Mouse (Mus musculus): ENCODE results near the gene Mtrf1l.
A peak's percentile ranks its signal among the peaks of the same experiment; 100 is the strongest.

Mtrf1l gene

DNA sequence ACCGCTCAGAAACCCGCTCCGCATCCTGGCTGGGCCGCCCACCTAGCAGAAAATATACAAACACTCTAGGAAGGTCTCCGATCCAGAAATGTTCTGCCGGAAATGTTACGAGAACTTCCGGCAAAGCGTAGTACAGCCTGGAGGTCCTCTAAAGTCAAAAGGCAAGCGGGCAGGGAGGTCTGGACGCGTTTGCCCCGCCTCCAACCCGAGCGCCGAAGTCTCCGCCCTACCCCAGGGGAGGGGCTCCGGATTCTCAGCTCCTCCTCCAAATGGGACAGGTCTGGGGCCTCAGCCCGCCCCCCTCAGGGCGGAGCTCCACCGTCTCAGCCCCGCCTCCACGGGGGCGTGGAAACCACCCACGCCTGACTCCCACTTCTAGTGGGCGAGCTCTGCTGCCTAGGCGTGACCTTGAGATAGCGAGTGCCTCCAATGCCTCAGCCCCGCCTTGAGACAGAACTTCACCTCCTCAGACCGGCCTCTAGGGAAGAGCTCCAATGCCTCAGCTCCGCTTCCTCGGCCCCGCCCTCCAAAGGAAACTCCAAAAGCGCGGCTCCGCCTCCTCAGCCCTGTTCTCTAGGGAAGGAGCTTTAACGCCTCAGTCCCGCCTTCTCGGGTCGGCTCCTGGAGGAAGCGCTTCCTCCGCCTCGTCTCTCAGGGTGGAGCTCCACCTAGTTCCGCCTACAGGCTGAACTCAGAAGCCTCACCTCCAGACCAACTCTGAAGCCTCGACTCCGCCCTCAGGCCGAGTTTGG is at the start of gene Mtrf1l:
Gene Mtrf1l, minus strand, starts transcription at position 171 of the 752 bp plus-strand sequence.
- DNase-seq: peak; percentile 98 to 99

- no peak for DNase-seq
Observed at GRCm38 (mm10) chr10:5871081-5871480, 47.4 kb upstream of the Mtrf1l start.

DNA sequence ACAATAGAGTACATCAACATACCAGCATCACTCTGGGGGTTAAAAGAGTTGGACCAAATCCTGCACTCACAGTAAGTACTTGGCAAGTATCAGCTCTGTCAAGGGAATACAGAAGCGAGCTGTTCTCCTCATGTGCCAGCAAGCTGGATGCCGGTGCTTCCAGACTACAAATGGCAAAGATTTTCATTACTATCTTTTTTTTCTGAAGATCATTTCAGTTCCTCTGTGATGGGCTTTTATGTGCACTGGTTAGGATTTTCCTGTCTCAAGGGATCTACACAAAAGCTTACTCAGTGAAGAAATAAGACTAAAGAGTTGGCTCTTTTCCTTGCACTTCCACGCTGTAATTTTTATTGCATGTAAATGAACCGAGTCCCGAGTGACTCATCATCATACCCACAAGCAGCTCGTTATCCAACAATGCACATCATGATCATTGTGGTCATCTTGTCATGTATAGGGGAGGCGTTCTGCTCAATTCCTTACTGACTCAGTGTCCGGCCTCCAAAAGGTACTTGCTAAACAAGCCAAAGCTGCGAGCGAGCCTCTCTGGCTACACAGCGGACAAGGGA is 44.4 kb upstream of the Mtrf1l start:
- no peak for DNase-seq

- DNase-seq: no peak
Observed at GRCm38 (mm10) chr10:5865996-5866395, 42.3 kb upstream of the Mtrf1l start.

DNA sequence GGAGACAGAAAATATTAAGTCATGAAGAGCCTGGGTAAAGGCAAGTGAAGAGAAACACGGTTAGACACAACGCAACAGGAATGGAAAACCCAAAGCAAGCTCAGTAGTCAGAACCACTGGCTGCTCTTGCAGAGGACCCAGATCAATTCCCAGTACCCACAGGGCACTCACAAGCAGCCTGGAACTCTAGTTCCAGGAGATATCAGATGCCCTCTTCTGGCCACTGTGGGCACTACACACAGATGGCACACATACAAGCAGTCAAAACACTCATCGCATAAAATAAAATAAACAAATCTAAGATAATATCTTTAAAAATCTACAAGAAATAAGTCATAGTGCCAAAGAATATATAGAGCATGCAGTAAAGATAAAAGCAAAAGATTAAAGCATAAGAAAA is 39.0 kb upstream of the Mtrf1l start:
- DNase-seq: no peak

- DNase-seq: no peak
Observed at GRCm38 (mm10) chr10:5860849-5861248, 37.1 kb upstream of the Mtrf1l start.

GRCm38 (mm10) chr10:5859729-5860128 is 36.0 kb upstream of the Mtrf1l start:
- DNase-seq: peak in 1 of 2 experiments; percentile 25

DNA sequence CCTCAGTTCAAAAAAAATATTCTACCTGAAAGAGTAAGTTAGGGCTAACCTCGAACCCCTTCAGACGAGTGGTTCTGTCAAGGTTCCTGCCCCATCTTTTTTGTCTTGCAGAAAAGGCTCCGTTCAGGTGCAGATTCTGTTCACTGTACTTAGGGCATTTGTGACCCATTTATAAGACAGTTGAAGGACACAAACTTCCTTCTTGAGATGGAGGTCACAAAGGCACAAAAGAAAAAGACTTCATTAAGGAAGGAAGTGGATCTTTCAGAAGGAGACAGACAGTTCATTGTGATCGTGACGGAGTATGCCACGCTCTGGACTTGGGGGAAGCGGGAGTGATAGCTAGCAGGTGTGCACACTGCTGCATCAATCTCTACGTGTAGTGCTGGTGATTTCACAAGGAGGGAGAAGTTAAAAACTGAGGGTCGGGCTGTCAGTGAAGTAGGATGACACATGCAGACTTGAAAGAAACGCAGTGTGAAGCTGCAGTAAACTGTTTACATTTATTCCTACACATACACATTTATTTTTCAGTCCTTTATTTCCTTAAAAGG is 34.4 kb upstream of the Mtrf1l start:
- DNase-seq: no peak

DNA sequence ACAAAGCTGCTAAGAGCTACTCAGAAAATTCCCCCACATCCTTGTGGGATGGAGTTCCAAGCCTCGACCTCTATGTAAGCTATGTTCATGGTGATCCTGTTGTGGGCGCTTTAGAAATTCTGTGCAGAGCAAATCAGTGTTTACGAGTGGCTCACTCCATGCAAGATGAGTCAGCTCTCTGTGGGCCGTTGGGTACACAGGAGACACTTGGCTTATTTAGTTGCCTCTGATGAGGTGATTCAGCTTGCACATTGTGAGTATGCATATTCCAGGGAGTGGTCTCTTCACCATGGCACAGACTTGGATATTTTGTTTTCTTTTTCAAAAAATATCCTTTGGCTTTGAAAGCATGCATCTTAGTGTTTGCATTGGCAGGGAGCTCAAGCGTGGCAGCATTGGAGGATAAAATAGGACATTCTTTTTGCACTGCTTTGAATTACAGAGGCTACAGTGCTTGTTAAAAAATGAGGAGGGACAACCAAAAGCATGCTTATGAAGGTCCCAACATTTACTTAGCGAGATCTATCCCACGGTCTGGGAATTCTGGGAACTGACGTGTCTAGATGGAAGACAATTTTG is 29.7 kb upstream of the Mtrf1l start:
- DNase-seq: no peak

DNA sequence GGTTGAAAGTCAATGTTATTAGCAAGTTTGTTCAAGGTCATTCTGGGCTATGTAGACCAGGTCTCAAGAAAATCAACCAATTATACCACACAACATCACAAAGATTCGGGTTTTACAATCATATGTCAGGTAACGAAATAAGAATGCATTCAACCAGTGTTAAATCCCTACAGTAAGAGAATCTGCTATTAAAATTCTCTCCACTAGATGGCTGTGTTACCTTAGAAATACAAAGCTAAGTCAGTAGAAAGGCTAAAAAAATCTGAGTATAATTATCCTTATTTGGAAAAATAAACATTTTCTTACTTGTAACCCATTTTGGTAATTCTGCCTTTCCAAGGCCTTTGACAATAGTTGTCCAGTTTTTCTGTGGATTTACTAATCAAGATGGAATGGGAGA is 23.2 kb upstream of the Mtrf1l start:
- peak in 1 of 2 experiments; percentile 4 for DNase-seq

DNA sequence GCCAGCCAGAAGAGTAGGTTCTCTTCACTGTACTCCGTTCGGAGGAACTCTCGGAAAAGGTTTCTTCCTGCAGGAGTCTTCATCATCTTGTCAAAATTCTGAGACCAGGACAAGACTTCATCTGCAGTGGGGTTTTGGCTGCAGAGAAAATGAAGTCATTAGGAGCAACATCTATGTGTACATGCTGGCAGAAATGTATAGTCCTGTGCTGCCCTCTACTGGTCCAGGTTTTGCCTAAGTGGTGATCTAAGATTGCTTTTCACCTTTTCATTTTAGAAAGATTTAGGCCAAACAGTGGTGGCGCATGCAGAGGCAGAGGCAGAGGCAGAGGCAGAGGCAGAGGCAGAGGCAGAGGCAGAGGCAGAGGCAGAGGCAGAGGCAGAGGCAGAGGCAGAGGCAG is 17.7 kb upstream of the Mtrf1l start:
- DNase-seq: peak; percentile 65 to 85

DNA sequence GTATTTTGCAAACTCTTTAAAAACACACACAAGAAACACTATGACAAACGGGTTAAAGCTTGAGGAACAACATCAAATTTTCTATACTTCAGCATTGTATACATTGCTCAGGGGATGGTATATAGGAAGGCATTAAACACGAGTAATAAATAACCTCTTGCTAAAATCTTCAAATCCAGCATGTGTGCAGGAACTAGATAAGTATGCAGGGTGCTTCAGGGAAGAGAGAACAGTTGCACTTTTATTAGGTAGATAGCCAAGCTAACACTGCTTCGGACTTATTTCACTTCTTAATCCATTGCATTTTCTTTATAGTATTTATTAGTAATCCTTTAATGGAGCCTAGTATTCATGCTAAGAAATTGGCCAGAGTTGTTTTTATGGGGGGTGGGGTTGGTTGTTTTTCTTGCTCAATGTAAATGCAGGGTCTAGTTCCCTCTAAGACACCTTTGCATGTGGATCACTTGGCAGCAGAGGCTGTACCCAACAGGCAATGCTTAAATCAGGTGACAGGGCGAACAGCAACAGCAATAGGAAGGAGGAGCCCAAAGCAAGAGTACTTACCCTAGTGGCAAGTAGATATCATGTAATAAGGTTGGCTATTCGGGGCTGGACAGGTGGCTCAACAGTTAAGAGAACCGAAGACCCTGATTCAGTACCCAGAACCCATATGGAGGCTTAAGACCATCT is 2.8 kb upstream of the Mtrf1l start:
- DNase-seq: no peak

- peak; percentile 65 to 79 for DNase-seq
Observed at GRCm38 (mm10) chr10:5824779-5825178, 1.1 kb upstream of the Mtrf1l start.

GRCm38 (mm10) chr10:5823291-5823739 is 395 bp downstream of the Mtrf1l start:
- no peak for DNase-seq

GRCm38 (mm10) chr10:5818772-5819171 is 4.9 kb downstream of the Mtrf1l start:
- no peak for DNase-seq

DNA sequence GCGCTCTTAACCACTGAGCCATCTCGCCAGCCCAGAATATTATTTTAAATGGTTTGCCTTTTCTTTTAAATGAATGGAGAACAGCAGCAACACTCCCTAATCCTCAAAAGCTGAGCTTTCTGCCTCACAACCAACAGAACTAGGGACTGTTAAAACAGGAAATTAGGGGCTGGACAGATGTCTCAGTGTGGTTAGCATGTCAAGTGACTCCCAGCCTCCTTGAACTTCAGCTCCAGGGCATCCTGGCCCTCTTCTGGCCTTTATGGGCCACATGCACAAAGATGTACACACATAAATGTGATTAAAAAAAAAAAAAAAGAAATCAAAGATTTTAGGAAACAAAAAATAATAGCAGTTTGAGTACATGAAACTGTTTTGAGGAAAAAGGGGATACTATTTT is 7.7 kb downstream of the Mtrf1l start:
- no peak for DNase-seq

GRCm38 (mm10) chr10:5813724-5814123 is 10.0 kb downstream of the Mtrf1l start:
- DNase-seq: no peak

DNA sequence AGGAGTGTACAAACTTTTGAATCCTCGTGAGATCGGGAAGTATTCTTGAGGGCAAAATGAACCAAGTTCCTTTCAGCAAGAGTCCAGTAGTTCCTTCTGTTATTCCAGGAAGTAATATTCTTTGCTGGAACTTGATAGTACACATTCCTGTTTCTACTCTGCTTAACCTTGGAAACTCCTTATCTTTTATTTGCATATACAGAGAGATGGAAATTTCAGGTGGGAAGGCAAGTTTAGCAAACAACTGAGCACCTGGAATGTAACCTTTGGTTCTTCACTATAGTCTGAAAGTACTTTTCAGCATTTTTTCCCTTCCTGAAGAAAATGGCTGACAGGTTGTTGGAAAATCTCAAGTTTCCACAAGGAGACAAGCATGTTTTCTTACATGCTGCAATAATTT is 16.0 kb downstream of the Mtrf1l start:
- DNase-seq: no peak

DNA sequence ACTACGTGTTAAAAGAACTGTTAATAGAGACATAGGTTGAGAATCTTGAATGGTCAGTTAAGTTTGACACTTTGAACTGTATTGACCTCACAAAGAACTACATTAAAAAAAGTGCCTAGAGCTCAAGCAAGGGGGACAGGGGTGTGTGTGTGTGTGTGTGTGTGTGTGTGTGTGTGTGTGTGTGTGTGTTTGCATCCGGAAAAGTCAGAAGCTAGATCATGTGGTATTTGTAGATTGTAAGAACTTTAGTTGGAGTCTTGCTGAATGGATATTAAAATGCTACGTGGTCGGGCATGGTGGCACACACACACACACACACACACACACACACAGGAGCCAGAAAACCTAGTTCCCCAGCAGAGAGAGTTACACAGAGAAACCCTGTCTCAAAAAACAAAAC is 16.7 kb downstream of the Mtrf1l start:
- DNase-seq: no peak

- DNase-seq: no peak
Observed at GRCm38 (mm10) chr10:5806416-5806815, 17.3 kb downstream of the Mtrf1l start.

- DNase-seq: peak; percentile 97
Observed at GRCm38 (mm10) chr10:5805731-5806307, 17.9 kb downstream of the Mtrf1l start.

GRCm38 (mm10) chr10:5805243-5805730 is 18.4 kb downstream of the Mtrf1l start, which contains the start of gene Fbxo5:
Gene Fbxo5 (minus strand): TSS chr10:5805600.
- peak; percentile 98 to 99 for DNase-seq

Data from kidney, postnatal 36 days (tissue).